Mouse (Mus musculus) limb, embryonic 14.5 days (tissue): ENCODE results near the gene Vsir. TPM values are rescaled to one million over a fixed set of nuclear protein-coding genes. Genes with fewer than 3 reads are reported as not detected.
A peak's percentile ranks its signal among the peaks of the same experiment; 100 is the strongest.

Experiments
- ATAC-seq: fragments of 200-750 bp; cut with Nextera tagmentation; 2 replicates; pipeline ENCODE4 v1.8.0; 2017; ENCODE audit warnings: low read depth, moderate number of reproducible peaks, moderate TSS enrichment; ENCODE audit not compliant: low FRiP score
- DNase-seq: peaks from one replicate; pipeline ENCODE4 v3.0.0-alpha.2; 2015; ENCODE audit warnings: low spot score
- H3K27ac ChIP-seq: fragments of 300-500 bp; sonication (generic); replicated peaks from 2 replicates; pipeline ENCODE4 v1.5.1; 2014; ENCODE audit warnings: low read depth, mild to moderate bottlenecking, low read length, moderate library complexity, mixed read lengths
- H3K27me3 ChIP-seq: fragments of 300-500 bp; sonication (generic); 2 replicates; pipeline ENCODE4 v1.6.1; 2014; ENCODE audit warnings: low read length, mixed read lengths; ENCODE audit not compliant: control insufficient read depth, insufficient read depth
- H3K36me3 ChIP-seq: fragments of 300-500 bp; sonication (generic); 2 replicates; pipeline ENCODE4 v1.6.1; 2014; ENCODE audit warnings: mild to moderate bottlenecking, low read length, moderate library complexity, mixed read lengths; ENCODE audit not compliant: control insufficient read depth, insufficient read depth
- H3K4me1 ChIP-seq: fragments of 300-500 bp; sonication (generic); 2 replicates; pipeline ENCODE4 v1.6.1; 2014; ENCODE audit warnings: antibody characterized with exemption, low read length, mixed read lengths; ENCODE audit not compliant: control insufficient read depth, insufficient read depth
- H3K4me2 ChIP-seq: fragments of 300-500 bp; sonication (generic); replicated peaks from 2 replicates; pipeline ENCODE4 v1.6.1; 2014; ENCODE audit warnings: low read depth, mild to moderate bottlenecking, low read length, moderate library complexity; ENCODE audit not compliant: severe bottlenecking
- H3K4me3 ChIP-seq: fragments of 300-500 bp; sonication (generic); replicated peaks from 2 replicates; pipeline ENCODE4 v1.5.1; 2014; ENCODE audit warnings: low read length
- H3K9ac ChIP-seq: fragments of 300-500 bp; sonication (generic); 2 replicates; pipeline ENCODE4 v1.6.1; 2014; ENCODE audit warnings: mild to moderate bottlenecking, low read depth, low read length, moderate library complexity; ENCODE audit not compliant: severe bottlenecking
- H3K9me3 ChIP-seq: fragments of 300-500 bp; sonication (generic); 2 replicates; pipeline ENCODE4 v1.6.1; 2016; ENCODE audit warnings: low read length; ENCODE audit not compliant: control insufficient read depth
- POLR2A ChIP-seq: fragments of 200-500 bp; IDR thresholded peaks from 2 replicates; pipeline ENCODE4 v1.8.0; 2012; ENCODE audit warnings: inconsistent platforms, mild to moderate bottlenecking, moderate library complexity, borderline replicate concordance; ENCODE audit not compliant: insufficient read depth, insufficient read length; ENCODE audit errors: extremely low read depth
- WGBS: fragments of 180-500 bp; shearing (Covaris S2); extraction: QIAGEN DNeasy Blood & Tissue Kit; methylation state at CpG from one replicate; pipeline ENCODE4 v1.1.7; 2014; 5-methylcytosine and 5-hydroxymethylcytosine counted together
- polyA plus RNA-seq, 2 experiments: library from polyadenylated mRNA; depleted of rRNA in 1 of 2; stranded (reverse) in 1 of 2; unstranded in 1 of 2; fragments of >200 nt; fragmentation: Nextera tagmentation in 1 of 2; extraction: Ambion mirVana in 1 of 2; gene quantifications; 2 replicates each; pipeline versions ENCODE4 v1.2.1 to v1.2.3; 2012 to 2014

Vsir gene
- polyA plus RNA-seq, 2 experiments: 4.0 to 9.4 TPM

GRCm38 (mm10) chr10:60381142-60381925, 34.7 kb downstream of the Vsir start:
- DNase-seq: no peak
- Histone ChIP-seq H3K27ac (0 out of 2 replicates have a peak overlapping the region, but pooled peaks have one; percentile 3), H3K4me2 (no peak overlapping the region), H3K4me1 (peaks cover 12% of the 10 kb centered on the region; the same call in 1 of the 2 replicates), H3K4me3 (no peak overlapping the region), H3K27me3 (no peaks in the 10 kb centered on the region), H3K36me3 (no peaks in the 10 kb centered on the region), H3K9ac (no peak overlapping the region), H3K9me3 (no peaks in the 10 kb centered on the region)
- ATAC-seq: no peak
- WGBS: 53% methylated on average over 10 of the region's 10 CpGs
- TF ChIP-seq POLR2A: no peak

GRCm38 (mm10) chr10:60388332-60388731, 41.7 kb downstream of the Vsir start:
- DNase-seq (no peak), ATAC-seq (no peak)
- Histone ChIP-seq H3K4me1 (no peaks in the 10 kb centered on the region), H3K27ac (no peak overlapping the region), H3K9me3 (no peaks in the 10 kb centered on the region), H3K4me2 (no peak overlapping the region), H3K4me3 (no peak overlapping the region), H3K27me3 (no peaks in the 10 kb centered on the region), H3K36me3 (no peaks in the 10 kb centered on the region), H3K9ac (no peak overlapping the region)
- 81% methylated on average over 2 of the region's 2 CpGs for WGBS
- TF ChIP-seq POLR2A: no peak

- ATAC-seq (no peak), DNase-seq (no peak)
- no peaks in the 10 kb centered on the region for H3K9me3 ChIP-seq
- 39% methylated on average over 9 of the region's 9 CpGs for WGBS
- H3K4me2 ChIP-seq: no peak overlapping the region
- H3K36me3 ChIP-seq: no peaks in the 10 kb centered on the region
- no peaks in the 10 kb centered on the region for H3K27me3 ChIP-seq
- no peak overlapping the region for H3K27ac ChIP-seq
- no peaks in the 10 kb centered on the region for H3K4me1 ChIP-seq
- no peak for TF ChIP-seq POLR2A
- no peak overlapping the region for H3K9ac ChIP-seq
- H3K4me3 ChIP-seq: no peak overlapping the region
These were observed 42.8 kb downstream of the Vsir start for GRCm38 (mm10) chr10:60389447-60389865.

GRCm38 (mm10) chr10:60390177-60390903, 43.7 kb downstream of the Vsir start:
- no peak for TF ChIP-seq POLR2A
- H3K36me3 ChIP-seq: no peaks in the 10 kb centered on the region
- H3K4me3 ChIP-seq: no peak overlapping the region
- 49% methylated on average over 6 of the region's 6 CpGs for WGBS
- H3K9me3 ChIP-seq: no peaks in the 10 kb centered on the region
- DNase-seq: no peak
- no peaks in the 10 kb centered on the region for H3K4me1 ChIP-seq
- no peak for ATAC-seq
- no peak overlapping the region for H3K9ac ChIP-seq
- no peaks in the 10 kb centered on the region for H3K27me3 ChIP-seq
- no peak overlapping the region for H3K4me2 ChIP-seq
- no peak overlapping the region for H3K27ac ChIP-seq

GRCm38 (mm10) chr10:60390904-60391420, 44.3 kb downstream of the Vsir start:
- Histone ChIP-seq H3K27me3 (no peaks in the 10 kb centered on the region), H3K27ac (no peak overlapping the region), H3K4me2 (no peak overlapping the region), H3K9me3 (no peaks in the 10 kb centered on the region), H3K4me3 (no peak overlapping the region), H3K9ac (no peak overlapping the region), H3K4me1 (no peaks in the 10 kb centered on the region), H3K36me3 (no peaks in the 10 kb centered on the region)
- WGBS: 70% methylated on average over 5 of the region's 5 CpGs
- DNase-seq: no peak
- no peak for TF ChIP-seq POLR2A
- ATAC-seq: no peak
